Mouse (Mus musculus): ENCODE results near the gene Pltp. TPM values are rescaled to one million over a fixed set of nuclear protein-coding genes. Genes with fewer than 3 reads are reported as not detected.

Gene Pltp
- polyA plus RNA-seq (2017; shearing (Covaris generic)): 1.0 TPM

DNA sequence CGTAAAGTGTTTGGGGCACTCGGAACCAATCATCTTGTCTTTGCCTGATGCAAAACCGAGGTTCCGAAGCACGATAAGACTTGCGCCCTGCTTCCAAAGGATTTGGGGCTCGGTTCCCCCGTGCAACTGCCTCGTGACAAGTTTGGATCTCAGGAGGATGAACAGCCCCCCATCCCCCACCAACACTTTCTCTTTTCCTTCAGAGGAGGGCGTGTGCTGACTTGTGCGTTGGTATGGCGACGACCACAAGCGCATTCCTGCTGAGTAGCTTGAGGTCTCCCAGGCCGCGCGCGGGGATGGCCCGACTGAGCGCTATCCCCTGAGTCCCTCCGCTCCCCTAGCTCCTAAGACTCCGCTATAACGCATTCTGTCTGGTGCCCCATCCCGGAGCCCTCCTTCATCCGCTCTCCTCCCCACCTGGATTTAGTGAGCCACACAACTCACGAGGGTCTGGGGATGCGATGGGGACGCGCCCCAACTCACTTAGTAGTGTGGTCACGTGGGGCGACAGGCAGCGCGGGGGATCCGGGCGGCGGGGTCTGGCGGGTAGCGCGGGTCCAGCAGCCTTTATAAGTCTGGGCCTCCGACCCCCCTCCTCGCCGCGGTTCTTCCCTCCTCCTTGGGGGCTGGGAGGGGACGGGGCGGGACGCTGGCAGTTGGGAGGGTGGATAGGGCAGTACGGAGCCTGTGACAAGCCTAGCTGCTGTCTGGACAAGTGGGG is at the start of gene Pltp:
Gene Pltp (minus strand): TSS at position 611 of the 721 bp plus-strand sequence.

DNA sequence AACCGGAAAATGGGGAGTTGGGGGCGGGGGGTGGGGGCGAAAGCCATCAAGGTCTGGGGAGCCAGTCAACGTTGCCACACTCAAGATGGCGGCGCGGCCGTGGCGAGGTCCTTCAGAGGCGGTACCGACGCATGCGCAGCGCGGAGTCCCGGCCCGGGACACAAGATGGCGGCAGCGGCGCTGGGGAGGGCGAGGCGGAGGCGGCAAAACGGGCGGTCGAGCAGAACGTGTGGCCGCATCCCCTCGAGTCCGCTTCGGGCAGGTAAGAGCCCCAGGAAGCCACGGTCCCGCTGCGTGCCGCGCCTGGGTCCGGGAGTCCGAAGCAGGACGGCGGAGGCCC is 21.7 kb upstream of the Pltp start, which contains the start of gene Pcif1:
Gene Pcif1 (plus strand): TSS at position 77 of the 340 bp plus-strand sequence.

DNA sequence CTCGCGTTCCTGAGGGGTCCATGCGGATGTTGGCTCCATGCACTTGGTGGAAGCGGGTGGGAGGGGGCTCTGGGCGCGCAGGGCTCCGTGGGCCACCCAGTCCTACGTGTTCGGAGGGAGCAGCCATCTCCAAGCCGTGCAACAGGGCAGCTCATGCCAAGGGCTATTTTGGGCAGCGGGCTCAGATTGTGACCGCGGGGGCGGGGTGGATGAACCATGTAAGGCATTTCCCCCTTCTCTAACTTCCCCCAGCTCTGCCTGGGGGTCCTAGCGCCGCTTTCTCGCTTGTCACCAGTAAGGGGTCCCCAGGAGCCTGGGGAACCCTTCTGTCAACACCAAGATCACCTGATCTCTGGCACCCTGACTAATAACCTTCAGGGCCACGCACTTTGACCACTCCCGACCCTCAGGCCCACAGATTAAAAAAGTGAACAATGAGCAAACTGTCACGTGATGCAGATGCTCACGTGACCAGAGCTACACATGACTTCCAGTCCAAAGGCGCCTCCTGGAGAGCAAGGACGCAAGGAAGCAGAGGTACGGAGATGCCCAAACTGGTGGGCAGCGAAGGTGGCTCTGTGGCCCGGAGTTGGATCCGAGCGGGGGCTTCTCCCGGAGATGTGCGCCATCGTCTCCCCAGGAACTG is 24.1 kb downstream of the Pltp start, which contains the start of gene Neurl2:
Gene Neurl2 (minus strand): TSS at position 143 of the 646 bp plus-strand sequence.

DNA sequence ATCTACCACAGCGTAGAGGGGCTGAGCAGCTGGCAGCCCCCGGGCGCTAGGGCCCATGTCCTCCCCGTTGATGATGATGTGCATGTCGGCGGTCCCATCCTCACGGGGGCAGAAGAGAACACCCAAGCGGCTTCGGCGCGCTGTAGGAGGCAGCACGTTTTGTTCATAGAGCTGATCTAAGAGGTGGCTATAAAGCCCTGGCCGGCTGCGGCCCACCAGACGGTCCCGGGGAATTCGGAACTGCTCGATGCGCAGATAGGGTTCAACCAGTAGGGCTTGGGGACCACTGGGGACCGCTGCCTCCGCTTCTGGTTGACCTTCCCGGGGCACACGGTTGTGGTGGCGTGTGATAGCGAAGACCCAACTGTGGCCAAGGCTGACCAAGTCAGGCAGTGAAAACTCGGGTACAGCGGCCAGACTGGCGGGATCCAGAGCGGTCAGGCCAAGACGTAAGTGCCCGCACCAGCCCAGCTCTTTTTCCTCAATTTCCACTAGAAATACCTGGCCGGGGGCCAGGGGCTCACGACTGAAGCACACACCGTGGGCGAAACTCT is 24.7 kb downstream of the Pltp start, which contains the start of gene Ctsa:
Gene Ctsa (plus strand): TSS at position 126 of the 554 bp plus-strand sequence.

DNA sequence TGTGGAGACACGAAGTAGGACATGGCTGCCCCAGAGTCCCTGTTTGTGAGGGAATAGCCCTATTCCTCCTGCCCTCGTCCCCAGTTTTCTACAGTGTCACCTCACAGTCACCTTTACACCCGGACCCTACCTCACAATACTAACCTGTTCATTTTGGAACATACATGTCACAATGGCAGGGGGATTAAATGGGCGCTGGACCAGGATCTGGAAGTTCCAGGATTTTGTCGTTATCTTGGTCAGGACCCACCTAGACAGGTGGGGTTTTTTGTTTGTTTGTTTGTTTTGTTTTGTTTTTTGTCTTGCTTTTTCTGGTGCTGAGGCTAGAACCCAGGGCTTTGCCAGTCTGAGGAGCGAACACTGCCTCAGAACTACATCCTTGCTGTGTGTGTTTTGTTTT is 29.1 kb downstream of the Pltp start, which contains the start of gene Spata25:
Gene Spata25 (minus strand): TSS at position 101 of the 400 bp plus-strand sequence.

DNA sequence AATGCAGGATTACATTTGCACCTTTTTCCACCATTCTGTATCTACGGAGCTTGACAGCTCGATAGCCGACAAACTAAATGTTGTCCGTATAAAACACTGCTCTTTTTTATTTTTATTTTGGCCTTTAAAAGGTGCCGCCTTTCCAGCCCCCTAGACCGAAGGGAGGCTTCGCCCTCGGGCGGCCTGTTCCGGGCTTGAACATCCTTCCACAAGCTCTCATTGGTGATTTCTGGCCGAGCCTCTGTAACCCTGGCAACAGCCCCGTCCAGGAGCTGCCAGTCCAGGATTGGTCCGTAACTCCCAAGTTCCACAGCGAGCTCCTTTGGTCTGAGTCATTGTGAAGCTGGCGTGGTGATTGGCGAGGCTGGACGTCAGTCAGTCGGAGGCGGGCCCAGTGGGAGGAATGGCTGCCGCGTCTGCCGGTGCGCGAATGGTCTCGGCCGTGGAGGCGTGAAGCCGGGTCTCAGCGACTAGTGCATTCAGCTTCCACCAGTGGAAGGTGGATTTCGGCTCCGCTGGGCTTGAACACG is 34.8 kb downstream of the Pltp start, which contains the start of gene Zswim1:
Gene Zswim1 (plus strand): TSS at position 51 of the 530 bp plus-strand sequence.

DNA sequence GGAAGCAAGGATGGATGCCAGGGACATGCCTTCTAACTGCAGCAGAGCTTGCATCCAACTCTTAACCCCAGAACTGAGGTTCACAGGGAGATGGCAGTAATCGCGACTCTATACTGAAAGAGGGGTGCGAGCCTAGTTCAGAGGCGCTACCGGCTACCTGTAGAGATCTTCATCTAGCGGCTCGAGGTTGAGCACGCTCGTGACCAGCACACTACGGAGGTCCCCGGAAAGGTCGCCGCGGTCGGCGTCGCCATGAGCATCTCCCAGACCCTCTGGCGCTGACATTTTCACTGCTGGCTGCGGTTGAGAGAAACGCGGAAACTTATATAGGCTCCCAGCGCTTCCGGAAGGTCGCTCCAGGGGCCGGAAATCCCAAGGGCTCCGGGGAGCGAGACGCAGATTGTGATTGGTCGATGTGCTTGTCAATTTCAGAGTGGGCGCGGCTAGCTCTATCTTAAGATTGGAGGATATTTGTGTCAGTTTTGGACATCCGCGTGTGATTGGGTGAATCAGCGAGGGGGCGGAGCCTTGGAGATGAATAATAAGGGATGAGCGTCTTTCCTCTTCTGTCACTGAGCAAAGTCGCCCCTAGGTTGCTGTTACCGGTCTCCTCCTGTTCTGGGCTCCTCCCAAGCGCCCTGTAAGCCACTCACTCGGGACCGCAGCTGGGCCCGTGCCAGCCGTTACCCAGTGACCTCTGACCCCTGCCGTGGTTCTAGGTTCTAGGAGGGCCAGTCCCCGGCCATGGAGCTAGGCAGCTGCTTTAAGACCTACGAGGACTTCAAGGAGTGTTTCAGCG is 52.8 kb downstream of the Pltp start, which contains the start of the genes Acot8 and Zswim3:
Gene Acot8 (minus strand): TSS at position 350 of the 799 bp plus-strand sequence.
Gene Zswim3 (plus strand): TSS at position 566 of the 799 bp plus-strand sequence.

Other genes with a start within 250 kb of the Pltp start
- gene Wfdc6b, start 244.2 kb downstream of the Pltp start, polyA plus RNA-seq (2017; shearing (Covaris generic)): not detected
- gene Wfdc8, start 244.1 kb downstream of the Pltp start, polyA plus RNA-seq (2017; shearing (Covaris generic)): not detected
- gene Wfdc16, start 218.9 kb downstream of the Pltp start, polyA plus RNA-seq (2017; shearing (Covaris generic)): not detected
- not detected for gene Wfdc10, start 201.7 kb downstream of the Pltp start, polyA plus RNA-seq (2017; shearing (Covaris generic))
- not detected for gene Wfdc9, start 201.1 kb downstream of the Pltp start, polyA plus RNA-seq (2017; shearing (Covaris generic))
- not detected for gene Wfdc11, start 183.6 kb downstream of the Pltp start, polyA plus RNA-seq (2017; shearing (Covaris generic))
- gene Wfdc13, start 172.6 kb downstream of the Pltp start, polyA plus RNA-seq (2017; shearing (Covaris generic)): not detected
- gene Spint4, start 159.2 kb downstream of the Pltp start, polyA plus RNA-seq (2017; shearing (Covaris generic)): not detected
- gene Spint5, start 142.4 kb downstream of the Pltp start, polyA plus RNA-seq (2017; shearing (Covaris generic)): not detected
- gene Wfdc3, start 111.8 kb downstream of the Pltp start, polyA plus RNA-seq (2017; shearing (Covaris generic)): not detected
- gene Dnttip1, start 111.7 kb downstream of the Pltp start, polyA plus RNA-seq (2017; shearing (Covaris generic)): 18.1 TPM
- 11.8 TPM for gene Ube2c, start 87.8 kb downstream of the Pltp start, polyA plus RNA-seq (2017; shearing (Covaris generic))
- gene Tnnc2, start 77.7 kb downstream of the Pltp start, polyA plus RNA-seq (2017; shearing (Covaris generic)): not detected
- 7.6 TPM for gene Snx21, start 71.9 kb downstream of the Pltp start, polyA plus RNA-seq (2017; shearing (Covaris generic))
- 39.6 TPM for gene Acot8, start 52.8 kb downstream of the Pltp start, polyA plus RNA-seq (2017; shearing (Covaris generic))
- gene Zswim3, start 52.6 kb downstream of the Pltp start, polyA plus RNA-seq (2017; shearing (Covaris generic)): 10.0 TPM
- 32.2 TPM for gene Zswim1, start 35.0 kb downstream of the Pltp start, polyA plus RNA-seq (2017; shearing (Covaris generic))
- gene Spata25, start 29.2 kb downstream of the Pltp start, polyA plus RNA-seq (2017; shearing (Covaris generic)): not detected
- 241 TPM for gene Ctsa, start 24.8 kb downstream of the Pltp start, polyA plus RNA-seq (2017; shearing (Covaris generic))
- 2.6 TPM for gene Neurl2, start 24.3 kb downstream of the Pltp start, polyA plus RNA-seq (2017; shearing (Covaris generic))
- gene Pcif1, start 21.6 kb upstream of the Pltp start, polyA plus RNA-seq (2017; shearing (Covaris generic)): 142 TPM
- gene Zfp335, start 54.0 kb upstream of the Pltp start, polyA plus RNA-seq (2017; shearing (Covaris generic)): 53.5 TPM
- gene Mmp9, start 83.1 kb upstream of the Pltp start, polyA plus RNA-seq (2017; shearing (Covaris generic)): 11.9 TPM
- 0.10 TPM for gene Slc12a5, start 103.1 kb upstream of the Pltp start, polyA plus RNA-seq (2017; shearing (Covaris generic))
- 62.9 TPM for gene Ncoa5, start 177.2 kb upstream of the Pltp start, polyA plus RNA-seq (2017; shearing (Covaris generic))
- 2.4 TPM for gene Cd40, start 197.9 kb upstream of the Pltp start, polyA plus RNA-seq (2017; shearing (Covaris generic))
- not detected for gene 1700025C18Rik, start 233.0 kb upstream of the Pltp start, polyA plus RNA-seq (2017; shearing (Covaris generic))

Measured in inflammation-experienced regulatory T-cells, adult 16 weeks (primary cell).